Mouse (Mus musculus) thymus, postnatal 14 days (tissue): ENCODE measurements at regions not wholly inside any gene's neighbourhood (a gene's known extent, or its start where the extent isn't known, plus 50 kb on each side); places are given as distances from the start of the nearest gene placed in this dataset.

Experiments used
- DNase-seq: peaks from one replicate; pipeline ENCODE4 v3.0.0; 2021

- no peak for DNase-seq
Measured at GRCm38 (mm10) chr1:92275388-92275787, 79.9 kb upstream of the Hdac4 start.

GRCm38 (mm10) chr1:92273760-92274159 lies 78.3 kb upstream of the Hdac4 start:
- DNase-seq, result no peak

DNA sequence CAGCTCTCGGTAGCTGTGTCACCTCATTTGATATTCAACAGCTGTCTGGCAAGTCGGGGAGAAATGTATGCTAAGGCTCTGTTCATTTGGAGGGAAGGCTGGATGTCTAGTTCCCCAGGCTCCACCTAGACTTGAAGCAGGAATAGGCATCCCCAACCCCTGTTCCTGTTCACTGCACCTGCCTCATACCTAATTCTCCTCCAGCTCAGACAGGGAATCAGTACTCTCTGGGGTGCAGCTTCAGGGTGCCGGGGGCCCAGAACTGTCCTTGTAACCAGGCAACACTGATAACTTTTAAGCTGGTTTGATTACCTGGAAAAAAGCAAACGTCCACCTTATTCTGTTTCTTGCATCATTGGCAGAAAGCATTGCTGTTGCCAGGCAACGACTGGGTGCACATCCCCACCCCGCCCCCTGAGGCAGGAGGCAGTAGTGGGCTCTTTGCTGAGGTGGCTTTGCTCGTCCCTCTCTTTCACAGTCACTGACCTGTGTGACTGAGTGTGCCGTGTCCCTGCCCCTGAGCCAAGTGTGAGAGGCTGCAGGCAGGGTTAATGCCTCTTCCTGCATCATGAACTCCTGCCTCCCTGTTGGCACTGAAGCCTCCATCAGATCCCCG lies 76.3 kb upstream of the Hdac4 start:
- DNase-seq, result no peak

GRCm38 (mm10) chr1:92270486-92271058 lies 75.1 kb upstream of the Hdac4 start:
- no peak for DNase-seq

GRCm38 (mm10) chr1:92269464-92269863 lies 74.0 kb upstream of the Hdac4 start:
- DNase-seq, result no peak

DNA sequence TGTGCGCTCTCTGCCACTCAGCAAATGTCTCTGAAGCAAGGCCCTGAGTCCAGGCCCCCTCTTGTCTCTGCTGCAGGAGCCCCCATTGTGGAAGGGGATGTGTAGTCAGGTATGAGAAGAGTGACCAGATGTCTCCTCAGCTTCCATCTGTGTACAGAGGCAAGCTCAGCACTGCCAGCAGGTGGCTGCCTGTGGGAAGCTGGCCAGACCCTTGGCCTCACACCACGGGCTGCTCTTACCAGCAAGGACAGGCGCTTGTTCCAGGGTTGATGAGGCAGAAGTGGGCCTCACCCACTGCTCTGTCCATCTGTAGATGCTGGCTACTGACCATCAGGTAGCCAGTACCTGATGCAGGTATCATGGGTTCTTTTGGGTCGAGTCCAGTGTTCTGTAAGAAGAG lies 69.4 kb upstream of the Hdac4 start:
- no peak for DNase-seq

GRCm38 (mm10) chr1:92259715-92260392 lies 64.4 kb upstream of the Hdac4 start:
- no peak for DNase-seq

DNA sequence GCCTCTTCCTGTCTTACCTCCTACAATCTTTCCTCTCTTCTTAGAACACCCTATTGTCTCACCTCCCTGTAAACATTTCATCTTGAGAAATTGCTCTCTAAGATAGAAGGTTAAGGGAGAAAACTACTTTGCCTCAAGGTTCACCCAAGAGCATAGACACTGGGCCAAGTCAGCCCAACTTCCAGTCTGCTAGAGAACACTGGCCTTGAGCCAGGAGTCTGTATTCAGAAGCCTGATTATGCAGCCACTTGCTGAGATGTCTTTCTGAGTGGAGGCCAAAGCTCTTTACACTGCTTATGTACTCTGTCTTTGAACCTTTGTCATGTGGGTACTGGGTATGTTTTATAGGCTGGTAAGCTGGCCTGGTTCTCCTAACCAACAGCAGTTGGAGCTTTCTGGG lies 62.5 kb upstream of the Hdac4 start:
- no peak for DNase-seq

- DNase-seq, result no peak
Measured at GRCm38 (mm10) chr1:92253086-92253485, 57.6 kb upstream of the Hdac4 start.

- no peak for DNase-seq
Measured at GRCm38 (mm10) chr1:92250594-92251463, 55.3 kb upstream of the Hdac4 start.
